Mouse (Mus musculus): ENCODE data around the gene Adk.
A peak's percentile ranks its signal among the peaks of the same experiment; 100 is the strongest.
"Not testable (repeated sequence)": the region's sequence is repeated elsewhere in the genome, so short reads cannot be mapped to it uniquely, and the experiment has no call there.

Gene Adk

DNA sequence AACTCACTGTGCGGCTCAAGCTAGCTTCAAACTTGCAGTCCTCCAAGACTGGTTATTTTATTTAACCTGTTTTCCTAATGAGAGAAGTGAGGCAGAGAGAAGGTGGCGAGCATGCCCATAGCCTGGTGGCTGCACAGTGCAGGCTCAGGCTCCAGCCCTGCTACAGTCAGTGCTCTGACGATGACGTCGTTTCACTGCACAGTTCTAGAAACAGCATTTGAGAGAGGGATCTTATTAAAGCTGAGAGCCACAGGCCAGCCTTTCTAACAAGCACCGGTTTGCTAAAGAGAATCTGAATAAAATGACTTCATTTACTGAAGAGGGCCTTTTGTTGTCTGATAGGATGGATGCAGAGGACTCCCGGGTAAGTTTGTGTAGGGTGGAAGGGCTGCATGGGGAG, 375.0 kb downstream of the Adk start:
- DNase-seq (ENCODE audit: low read depth, low spot score), result no peak

DNA sequence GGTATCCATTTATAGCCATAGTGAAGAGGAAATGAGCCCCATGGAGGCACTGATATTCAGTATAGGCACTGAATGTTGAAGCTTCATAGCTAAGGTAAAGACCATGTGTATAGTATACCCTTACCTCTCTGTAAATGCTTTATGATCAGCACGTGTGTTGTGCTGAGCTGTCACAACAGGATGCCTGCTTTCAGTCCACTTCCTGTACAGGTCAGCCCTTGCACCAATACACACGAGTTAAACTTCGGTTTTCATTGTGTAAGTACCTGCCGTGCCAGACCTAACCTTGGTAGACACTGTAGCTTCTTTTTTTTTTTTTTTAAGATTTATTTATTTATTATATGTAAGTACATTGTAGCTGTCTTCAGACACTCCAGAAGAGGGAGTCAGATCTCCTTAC, 381.0 kb downstream of the Adk start:
- no peak for DNase-seq (ENCODE audit: low read depth, low spot score)

DNA sequence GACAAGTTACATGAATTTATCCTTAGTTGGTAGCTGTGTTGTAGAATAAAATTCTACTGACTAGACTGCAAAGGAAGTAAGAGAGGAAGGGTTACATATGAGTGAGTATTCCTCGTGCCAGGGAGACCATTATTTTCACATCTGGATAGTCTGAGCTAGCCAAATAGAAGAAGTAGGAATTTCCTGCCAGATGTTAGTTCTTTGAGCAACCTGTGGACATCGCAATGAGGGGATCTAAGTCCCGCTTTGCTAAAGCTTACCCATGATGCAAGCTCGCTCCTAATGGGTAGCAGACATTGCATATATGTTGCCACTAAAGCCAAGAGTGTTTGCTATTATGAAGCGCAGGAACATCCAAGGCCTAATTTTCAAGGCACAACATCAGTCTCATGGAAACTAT, 381.6 kb downstream of the Adk start:
- DNase-seq (ENCODE audit: low read depth, low spot score), result no peak

DNA sequence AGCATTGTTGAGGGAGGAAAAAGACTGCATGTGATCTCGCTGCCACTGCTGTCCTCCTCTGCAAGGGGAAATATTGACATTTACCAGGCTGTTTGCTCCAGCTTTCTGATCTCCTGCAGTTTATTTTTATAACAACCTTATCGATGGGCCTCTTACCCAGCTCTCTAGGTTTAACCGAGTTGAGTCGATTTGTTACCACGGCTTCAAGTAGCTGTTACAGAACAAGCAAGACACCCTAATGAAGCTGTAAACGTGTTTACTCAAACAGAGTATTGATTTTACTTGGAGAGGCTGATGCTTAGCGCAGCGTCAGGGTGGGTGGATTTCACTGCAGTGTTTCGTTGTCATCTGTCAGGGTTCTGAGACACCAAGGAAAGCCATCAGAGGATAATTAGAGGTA, 382.3 kb downstream of the Adk start:
- no peak for DNase-seq (ENCODE audit: low read depth, low spot score)

DNA sequence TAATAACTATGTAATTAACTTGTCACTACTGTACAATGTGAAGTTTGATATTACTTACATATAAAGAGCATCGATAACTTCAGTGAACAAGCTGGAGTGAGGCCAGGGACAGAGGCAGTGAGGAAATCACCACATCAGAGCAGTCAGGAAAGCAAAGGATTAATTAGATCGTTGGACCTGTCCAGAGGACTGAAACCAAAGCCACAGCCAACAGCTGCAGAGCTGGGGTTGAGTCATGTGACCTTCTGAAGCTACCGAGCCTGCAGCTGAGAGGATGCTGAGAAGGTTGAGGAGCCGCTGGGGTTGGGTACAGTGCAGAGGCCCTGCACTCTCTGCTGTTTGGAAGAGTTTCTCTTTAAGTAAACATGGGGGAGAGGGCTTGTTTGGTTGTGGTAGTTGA, 387.4 kb downstream of the Adk start:
- DNase-seq (ENCODE audit: low read depth, low spot score), result no peak

DNA sequence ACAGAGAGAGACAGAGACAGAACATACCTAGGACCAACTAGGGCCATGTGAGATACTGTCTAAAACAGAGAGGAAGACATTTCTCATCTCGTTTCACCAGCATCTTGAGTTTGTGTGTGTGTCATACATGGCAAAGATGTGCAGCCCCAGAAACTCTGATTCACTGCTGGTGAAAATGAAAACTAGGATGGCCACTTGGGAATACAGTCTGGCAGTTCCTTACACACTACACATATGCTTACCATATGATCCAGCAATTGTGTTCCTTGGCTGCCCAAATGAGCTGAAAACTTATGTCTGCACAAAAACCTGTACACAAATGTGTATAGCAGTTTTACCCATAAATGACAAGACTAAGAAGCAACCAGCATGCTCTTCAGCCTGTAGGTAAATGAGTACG, 388.2 kb downstream of the Adk start:
- peak; percentile 52 for DNase-seq (ENCODE audit: low read depth, low spot score)

DNA sequence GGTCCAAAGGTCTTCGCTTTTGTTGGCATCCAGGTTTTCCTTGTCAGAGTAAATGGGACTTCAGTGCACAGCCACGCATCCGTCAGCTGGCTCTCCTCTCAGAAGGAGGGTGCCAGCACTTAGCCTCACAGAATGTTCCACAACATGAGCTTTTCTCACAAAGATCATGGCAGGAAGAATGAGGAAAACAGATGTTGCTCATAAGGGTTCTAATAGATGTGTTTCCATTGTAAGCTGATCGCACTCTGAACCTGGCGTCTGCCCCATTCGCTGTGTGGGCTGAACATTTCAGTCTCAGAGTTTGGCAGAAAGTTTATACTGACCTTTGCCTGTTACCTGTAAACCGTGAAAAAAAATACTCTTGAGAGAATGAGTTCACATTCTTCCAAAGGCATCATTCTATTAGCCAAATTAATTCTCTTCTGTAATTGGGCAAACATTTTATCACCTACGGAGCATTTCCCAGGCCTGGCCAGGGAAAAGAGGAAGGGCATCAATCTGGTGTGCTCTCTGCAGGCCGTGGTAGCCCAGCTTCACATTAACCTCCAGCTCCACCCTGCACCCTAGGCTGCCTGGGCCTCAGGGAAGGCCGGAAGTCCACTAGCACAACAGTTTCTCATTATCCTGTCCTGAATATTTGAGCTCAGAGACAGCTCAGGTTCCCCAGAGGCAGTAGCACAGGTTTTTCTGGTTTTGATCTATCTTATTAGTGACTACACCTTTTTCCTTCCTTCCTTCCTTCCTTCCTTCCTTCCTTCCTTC, 389.6 kb downstream of the Adk start:
- DNase-seq (ENCODE audit: low read depth, low spot score), result no peak

DNA sequence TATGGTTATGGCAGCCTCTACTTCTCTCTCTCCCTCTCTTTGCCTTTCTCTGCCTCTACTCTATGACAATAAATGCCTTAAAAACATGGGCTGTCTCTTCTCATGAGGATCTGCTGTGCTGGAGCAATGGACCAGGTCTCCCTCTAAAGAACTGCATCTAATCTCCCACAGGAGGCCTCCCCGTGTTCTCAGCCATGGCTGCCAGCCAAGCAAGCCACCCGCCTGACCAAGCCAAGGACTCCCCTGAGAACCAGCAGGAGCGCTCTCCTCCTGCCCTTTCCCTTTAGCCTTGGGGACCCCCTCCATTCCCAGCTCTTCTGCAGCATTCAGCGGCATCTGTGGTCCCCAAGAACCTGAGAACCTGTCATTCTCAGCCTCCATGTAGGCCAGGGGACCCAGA, 400.2 kb downstream of the Adk start:
- DNase-seq (ENCODE audit: low read depth, low spot score), result no peak

DNA sequence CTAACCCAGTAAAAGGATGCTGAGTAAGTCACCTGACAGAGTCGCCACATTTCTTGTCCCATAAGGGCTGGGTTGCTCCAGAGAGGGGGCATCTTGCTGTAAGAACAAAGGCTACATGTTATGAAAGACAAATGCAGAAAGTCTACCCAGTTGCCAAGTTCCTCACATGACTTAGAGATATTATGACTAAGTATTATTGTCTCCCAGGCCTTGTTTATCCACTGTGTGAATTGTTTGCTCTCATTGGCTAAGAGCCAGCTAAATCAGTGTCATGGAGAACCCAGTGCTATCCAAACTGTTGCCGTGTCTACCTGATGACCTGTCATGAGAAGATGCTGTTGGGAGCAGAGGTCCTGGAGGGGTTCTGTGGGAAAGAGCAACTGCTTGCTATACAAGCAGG, 401.5 kb downstream of the Adk start:
- peak; percentile 5 for DNase-seq (ENCODE audit: low read depth, low spot score)

DNA sequence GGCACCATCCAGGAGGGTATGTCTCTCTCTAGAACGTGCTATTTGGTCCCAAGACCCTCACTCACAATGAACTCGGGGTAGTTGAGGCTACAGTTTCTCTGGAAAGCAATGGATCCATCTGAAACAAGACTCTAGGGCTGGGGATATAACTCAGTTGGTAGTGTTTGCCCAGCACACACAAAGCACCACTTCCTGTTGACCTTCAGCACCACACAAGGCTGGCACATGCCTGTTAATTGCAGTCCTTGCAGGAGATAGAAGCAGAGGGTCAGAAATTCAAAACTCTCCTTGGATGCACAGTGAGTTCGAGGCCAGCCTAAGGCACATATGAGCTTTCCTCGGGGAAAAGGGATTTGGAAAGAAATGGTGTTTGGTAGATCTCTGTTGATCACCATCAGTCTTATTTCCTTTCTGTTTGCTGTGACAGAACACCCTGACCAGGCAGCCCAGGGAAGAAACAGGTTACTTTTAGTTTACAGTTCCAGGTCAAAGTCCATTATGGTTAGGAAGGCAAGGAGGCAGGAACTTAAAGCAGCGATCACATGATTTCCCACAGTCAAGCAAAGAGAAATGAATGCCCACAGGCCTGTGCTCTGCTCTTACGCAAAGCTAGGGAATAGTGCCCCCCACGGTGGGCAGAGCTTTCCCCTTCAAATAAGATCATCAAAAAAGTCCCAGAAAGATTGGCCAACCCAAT, 403.4 kb downstream of the Adk start:
- DNase-seq (ENCODE audit: low read depth, low spot score), result no peak

DNA sequence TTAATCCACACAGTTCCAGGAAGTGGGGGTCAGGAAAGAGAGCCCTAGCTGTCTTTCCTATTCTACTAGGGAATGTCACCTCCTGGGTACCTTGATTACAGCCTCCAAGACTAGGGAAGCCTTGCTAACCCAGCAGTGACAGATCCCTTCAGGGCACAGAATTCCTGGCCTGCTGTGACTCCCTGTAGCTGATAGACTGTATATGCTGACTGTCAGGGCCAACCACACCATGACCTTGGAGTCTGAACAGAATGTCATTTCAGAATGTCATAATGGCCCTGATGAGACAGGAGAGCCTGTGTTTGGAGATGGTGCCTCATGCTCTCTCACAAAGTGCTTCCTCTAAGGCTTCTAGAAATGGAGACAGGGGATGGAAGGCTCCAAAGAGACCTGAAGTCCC, 404.2 kb downstream of the Adk start:
- no peak for DNase-seq (ENCODE audit: low read depth, low spot score)

DNA sequence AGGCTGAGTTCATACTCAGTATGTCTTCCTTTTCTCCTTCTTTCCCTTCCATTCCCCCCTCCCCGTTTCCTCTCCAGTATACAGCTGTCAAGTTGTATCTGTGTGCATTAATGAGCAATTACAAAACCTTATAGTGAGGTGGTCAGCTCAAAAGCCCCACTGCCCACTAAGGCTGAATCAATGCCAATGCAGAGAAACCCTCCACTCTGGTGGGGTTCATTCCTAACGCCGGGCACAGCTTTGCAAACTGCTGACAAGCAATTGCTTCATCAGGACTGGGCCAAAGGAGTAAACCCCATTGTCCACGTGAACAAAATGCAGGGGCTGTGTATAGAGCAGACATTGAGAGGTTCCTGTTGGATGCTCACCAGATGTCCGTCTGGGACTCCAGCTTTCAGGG, 405.5 kb downstream of the Adk start:
- DNase-seq (ENCODE audit: low read depth, low spot score), result no peak

DNA sequence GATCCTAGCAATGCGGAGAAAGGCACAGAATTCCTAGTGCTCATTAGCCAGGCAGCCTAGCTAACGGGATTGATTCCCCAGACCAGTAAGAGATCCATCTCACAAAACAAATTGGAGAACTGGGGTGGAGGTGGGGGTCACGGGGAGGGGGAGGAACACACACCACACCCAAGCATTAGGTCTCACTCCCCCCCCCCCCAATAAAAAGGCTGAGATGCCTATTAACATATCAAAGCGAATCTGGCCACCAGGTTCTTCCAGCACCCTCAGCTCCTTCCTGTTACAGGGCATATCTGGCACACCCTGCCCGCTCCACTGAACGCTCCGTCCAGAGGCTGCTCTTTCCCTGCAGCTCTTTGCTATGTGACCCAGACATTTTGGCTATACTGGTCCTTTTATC, 406.3 kb downstream of the Adk start:
- DNase-seq (ENCODE audit: low read depth, low spot score), result no peak

DNA sequence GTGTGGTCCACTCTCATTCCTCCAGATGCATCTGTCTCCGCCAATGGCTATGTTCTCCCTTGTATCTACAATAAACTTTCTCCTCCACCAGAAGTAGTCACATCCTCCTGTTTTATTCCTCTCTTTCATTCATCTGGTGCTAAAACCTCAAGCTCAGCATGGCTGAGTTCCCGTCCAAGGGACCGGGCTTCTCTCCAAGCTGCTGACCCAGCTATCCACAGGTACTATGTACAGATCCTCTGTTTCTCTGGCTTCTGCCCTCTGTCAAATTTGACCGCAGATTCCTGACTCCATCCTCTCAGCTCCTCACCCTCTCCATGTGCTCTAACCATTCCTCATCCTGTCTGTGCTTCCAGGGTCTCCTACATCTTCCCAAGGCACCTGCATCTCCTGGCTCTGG, 406.8 kb downstream of the Adk start:
- DNase-seq (ENCODE audit: low read depth, low spot score), result no peak

DNA sequence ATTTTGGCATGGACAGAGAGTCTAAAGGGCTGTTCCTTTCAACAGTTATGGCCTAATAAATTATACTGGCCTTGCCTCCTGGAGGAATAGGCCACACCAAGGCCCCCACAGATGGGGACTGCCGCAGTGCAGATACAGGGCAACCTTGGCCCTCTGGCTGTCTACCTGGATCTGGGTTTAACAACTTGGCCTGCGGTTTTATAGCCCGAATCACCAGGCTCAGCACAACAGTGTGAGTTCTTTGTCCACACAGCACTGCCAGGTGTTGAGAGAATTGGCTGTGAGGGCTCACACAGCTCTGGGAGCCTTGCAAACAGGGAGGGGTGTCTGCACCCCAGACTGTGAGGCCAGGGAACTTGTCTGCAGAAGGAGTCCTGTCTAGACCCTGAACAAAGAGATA, 410.0 kb downstream of the Adk start:
- no peak for DNase-seq (ENCODE audit: low read depth, low spot score)

DNA sequence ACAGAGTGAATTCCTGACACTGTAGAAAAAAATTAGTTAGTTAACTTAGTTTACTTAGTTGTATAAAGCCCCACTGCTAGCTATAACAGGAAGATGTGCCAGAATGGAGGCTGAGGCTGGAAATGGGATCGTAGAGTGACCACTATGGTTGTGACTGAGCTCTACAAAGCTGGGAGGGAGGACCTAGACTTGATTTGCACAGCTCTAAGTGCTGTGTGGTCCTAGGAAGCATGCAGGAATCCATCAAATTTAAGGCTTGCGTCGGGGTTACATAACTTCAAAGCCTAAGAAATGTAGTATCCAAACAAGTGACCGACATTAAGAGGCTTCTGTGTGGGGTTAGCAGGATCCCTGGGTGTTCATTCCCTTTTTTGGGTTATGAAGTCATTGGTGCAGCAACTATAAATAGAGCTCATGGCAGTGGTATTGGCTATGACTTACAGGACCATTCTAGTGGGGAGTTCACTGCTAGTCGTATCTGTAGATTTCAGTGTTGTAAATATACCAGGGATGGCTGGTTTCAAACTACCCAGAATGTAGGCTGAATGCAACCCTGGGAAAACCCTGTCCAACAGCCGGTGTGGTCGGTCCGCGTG, 410.8 kb downstream of the Adk start:
- no peak for DNase-seq (ENCODE audit: low read depth, low spot score)

DNA sequence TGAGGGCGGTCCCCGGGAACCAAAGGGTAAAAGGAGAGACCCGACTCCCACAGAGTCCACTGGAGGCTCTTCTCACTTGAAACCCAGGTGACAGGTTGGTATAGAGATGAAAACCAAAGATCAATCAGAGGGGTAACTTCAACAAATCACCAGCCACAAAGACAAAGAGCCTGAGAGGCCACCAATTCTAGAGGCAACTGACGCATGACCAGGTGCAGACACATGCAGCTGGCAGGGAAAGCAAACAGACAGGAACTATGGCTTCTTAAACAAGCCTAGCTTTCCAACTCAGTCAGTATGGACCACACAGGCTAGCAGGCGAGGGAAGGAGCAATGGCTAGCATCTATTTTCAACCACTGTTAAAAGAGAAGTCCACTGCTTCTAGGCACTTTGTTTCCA, 418.0 kb downstream of the Adk start:
- no peak for DNase-seq (ENCODE audit: low read depth, low spot score)

DNA sequence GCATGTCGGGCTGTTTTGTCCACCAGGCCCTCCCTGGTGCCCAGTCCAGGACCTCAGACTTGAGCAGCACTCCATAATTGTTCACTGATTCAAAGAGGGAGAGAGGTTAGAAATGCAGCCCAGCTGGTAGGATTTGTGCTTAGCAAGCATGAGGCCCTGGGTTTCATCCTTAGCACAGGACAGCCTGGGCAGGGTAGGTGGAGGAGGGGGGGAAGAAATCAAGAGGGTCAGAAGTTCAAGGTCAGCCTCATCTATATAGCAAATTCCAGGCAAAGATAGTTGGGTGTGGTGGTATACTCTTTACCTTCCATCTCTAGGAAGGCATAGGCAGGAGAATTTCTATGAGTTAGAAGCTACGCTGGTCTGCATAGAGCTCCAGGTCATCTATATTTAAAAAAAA, 419.6 kb downstream of the Adk start:
- no peak for DNase-seq (ENCODE audit: low read depth, low spot score)

DNA sequence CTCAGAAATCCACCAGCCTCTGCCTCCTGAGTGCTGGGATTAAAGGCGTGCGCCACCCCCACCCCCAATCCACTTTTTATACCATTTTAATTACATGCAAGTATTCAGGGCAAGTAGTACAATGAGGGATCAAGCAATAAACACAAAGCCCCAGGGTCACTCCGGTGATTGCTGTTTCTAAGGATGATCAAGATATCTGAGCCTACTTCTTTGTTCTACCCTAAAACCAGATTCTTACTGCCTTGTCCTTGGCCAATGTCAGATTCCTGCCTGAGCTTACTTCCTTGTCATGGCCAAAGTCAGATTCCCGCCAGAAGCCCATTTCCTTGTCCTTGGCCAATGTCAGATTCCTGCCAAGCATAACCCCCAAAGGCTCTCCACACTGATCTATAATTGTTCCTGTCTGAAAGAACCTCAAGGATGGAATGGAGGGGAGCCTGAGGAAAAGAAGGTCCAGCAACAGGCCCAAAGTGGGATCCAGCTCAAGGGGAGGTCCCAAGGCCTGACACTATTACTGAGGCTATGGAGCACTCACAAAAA, 422.3 kb downstream of the Adk start:
- not testable (repeated sequence) for DNase-seq (ENCODE audit: low read depth, low spot score)

DNA sequence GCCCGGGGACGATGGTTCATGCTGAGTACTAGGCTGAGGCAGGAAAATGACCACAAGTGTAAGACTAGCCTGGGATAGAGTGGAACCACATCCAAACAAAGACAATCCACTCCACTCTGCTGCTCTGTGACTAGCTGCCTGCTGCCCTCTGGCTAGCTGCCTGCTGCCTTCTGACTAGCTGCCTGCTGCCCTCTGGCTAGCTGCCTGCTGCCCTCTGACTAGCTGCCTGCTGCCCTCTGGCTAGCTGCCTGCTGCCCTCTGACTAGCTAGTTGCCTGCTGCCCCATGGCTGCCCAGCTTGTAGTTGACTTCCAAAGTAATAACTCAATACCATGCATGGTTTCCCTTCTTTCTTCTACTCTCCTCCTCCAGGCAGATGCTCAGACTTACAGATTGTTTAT, 424.8 kb downstream of the Adk start:
- DNase-seq (ENCODE audit: low read depth, low spot score), result peak; percentile 10

DNA sequence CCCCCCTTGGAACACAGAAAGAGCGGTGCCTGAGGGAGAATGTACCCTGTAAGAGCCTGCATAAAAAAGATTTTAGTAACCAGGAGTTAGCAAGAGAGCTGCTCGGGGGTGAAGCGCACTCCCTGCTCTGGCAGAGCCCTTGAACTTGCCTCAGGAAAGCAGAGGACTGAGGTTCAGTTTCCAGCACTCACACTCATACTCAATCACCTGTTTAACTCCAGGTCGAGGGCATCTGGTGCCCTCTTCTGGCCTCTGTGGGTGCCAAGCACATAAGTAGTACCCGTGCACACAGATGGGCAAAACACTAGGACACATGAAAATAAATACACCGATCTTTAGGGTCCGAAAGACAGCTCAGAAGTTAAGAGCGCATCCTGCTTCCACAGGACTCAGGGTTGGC, 427.2 kb downstream of the Adk start:
- DNase-seq (ENCODE audit: low read depth, low spot score), result no peak

DNA sequence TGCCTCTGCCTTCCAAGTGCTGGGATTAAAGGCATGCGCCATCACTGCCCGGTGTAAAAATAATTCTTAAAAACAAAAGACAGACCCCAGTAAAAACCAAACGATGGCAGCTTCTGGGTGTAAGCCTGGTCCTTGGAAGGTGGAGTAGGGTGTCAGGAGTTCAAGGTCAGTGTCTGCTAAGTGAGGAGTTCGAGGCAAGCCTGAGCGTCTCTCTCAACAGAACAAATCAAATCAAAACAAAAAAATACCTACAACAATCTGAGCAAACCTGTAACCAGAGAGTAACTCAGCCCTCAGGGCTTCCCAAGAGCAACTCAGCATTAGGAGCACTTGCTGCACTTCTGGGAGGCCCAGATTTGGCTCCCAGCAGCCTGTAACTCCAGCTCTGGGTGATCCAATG, 427.8 kb downstream of the Adk start:
- DNase-seq (ENCODE audit: low read depth, low spot score), result no peak

DNA sequence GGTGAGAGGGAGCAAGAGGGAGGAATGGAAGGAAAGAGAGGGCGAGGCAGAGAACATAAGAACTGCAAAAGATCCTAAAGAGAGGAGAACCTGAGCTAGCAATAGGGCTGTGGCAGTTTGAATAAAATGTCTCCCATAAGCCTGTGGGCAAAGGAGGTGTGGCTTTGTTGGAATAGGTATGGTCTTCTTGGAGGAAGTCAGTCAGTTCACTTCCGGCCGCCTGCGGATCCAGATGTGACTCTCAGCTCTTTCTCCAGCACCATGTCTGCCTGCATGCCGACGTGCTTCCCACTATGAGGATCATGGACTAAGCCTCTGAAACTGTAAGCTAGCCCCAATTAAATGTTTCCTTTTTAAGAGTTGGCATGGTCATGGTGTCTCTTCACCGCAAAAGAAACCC, 428.9 kb downstream of the Adk start, which contains the start of gene Kat6b:
Kat6b (plus strand) TSS at position 204 of the 400 bp plus-strand sequence.
- DNase-seq (ENCODE audit: low read depth, low spot score), result no peak

Measured in 3T3-L1 (cell line).